Mouse (Mus musculus): ENCODE results near the gene Sf3b6. TPM values are rescaled to one million over a fixed set of nuclear protein-coding genes. Genes with fewer than 3 reads are reported as not detected.

The Sf3b6 gene
- total RNA-seq, 2 experiments from 2014 or later = 89.4 to 91.4 TPM

GRCm38 (mm10) chr12:4843741-4844140 is 26.4 kb downstream of the Sf3b6 start:
- peak overlapping the region; percentile 61 for H3K4me3 ChIP-seq
- DNase-seq (ENCODE audit: low spot score in 2 of 2) = no peak
- peak overlapping the region; percentile 43 for H3K27ac ChIP-seq
- TF ChIP-seq CTCF (conservative IDR thresholded peaks at IDR 0.05) = no peak

DNA sequence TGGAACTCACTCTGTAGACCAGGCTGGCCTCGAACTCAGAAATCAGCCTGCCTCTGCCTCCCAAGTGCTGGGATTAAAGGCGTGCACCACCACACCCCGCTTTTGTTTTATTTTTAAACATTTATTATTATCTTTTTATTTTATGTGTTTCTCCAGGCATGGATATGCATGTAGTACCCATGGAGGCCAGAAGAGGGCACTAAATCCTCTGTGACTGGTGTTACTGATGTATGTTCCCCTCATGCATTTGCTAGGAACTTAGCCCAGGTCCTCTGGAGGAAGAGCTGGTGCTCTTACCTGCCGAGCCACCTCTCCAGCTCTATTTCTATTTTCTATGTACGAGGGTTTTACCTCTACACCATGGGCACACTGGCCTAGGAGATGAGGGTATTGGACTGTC is 38.8 kb downstream of the Sf3b6 start:
- peak; percentile 68 for TF ChIP-seq CTCF (conservative IDR thresholded peaks at IDR 0.05)
- DNase-seq (ENCODE audit: low spot score in 2 of 2) = no peak
- Histone ChIP-seq H3K4me3 (no peak overlapping the region), H3K27ac (no peak overlapping the region)

DNA sequence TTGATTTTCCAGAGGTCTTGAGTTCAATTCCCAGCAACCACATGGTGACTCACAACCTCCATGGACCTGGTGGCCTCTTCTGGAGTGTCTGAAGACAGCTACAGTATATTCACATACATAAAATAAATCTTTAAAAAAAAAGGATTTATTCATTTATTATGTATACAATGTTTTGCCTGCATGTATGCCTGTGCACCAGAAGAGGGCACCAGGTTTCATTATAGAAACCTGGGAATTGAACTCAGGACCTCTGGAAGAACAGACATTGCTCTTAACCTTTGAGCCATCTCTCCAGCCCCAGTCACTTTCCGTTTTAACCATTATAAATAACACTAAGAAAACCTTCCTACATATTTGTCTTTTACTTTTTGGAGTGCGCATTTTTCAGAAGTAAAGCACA is 39.5 kb downstream of the Sf3b6 start:
- TF ChIP-seq CTCF (conservative IDR thresholded peaks at IDR 0.05) = peak; percentile 65
- Histone ChIP-seq H3K4me3 (no peak overlapping the region), H3K27ac (no peak overlapping the region)
- DNase-seq (ENCODE audit: low spot score in 2 of 2) = no peak

DNA sequence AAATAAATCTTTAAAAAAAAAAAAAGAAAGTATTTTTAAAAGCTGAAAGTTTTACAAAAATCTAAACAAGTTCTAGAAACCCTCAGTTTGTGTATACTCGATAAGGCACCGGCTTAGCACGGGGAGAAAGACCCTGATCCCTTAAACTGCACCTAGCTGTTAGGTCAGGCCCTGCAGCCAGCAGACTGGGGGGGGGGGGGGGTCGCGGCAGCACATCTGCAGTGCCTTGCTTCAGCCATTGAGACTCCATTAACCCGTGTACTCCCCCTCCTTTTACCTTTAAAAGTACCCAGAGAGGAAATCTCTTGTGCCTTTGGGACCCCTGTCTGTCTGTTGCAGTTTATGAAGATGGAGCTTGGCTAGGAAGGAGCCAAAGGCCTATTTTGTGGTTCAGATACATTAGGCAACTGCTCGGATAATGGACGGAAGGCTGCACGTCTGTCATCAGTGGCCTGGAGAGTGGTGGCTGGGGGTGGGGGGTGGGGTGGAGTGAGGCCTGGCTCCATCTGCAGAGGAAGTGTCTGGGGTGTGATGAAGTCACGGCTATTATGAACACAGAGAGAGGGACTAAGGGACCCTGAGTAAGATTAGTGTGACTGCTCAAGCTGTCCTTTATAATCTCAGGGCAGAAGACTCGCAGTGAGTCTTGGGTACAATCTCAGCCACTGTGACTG is 42.0 kb downstream of the Sf3b6 start:
- no peak for DNase-seq (ENCODE audit: low spot score in 2 of 2)
- no peak for TF ChIP-seq CTCF (conservative IDR thresholded peaks at IDR 0.05)
- H3K27ac ChIP-seq = no peak overlapping the region
- no peak overlapping the region for H3K4me3 ChIP-seq

DNA sequence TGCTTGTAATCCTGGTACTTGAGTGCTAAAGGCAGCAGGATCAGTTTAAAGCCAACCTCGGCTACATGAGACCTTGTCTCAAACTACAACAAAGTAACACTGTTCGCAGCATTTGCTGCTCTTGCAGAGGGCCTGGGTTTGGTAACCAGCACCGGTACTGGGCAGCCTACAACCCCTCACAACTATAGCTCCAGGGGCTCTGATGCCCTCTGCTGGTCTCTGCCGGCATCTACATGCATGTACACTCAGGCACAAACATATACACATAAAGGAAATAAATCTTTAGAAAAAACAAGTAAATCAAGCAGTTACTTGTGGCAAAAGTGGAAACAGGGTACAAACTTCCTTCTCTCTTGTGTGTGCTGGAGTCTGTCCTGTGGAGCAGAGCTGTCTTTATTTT is 45.3 kb downstream of the Sf3b6 start:
- no peak for DNase-seq (ENCODE audit: low spot score in 2 of 2)
- H3K27ac ChIP-seq = no peak overlapping the region
- no peak overlapping the region for H3K4me3 ChIP-seq
- TF ChIP-seq CTCF (conservative IDR thresholded peaks at IDR 0.05) = peak; percentile 57

GRCm38 (mm10) chr12:4863654-4864337 is 46.5 kb downstream of the Sf3b6 start:
- Histone ChIP-seq H3K4me3 (no peak overlapping the region), H3K27ac (peak overlapping the region; percentile 46; the same call in 1 of the 2 replicates)
- DNase-seq (ENCODE audit: low spot score in 2 of 2) = no peak
- no peak for TF ChIP-seq CTCF (conservative IDR thresholded peaks at IDR 0.05)

DNA sequence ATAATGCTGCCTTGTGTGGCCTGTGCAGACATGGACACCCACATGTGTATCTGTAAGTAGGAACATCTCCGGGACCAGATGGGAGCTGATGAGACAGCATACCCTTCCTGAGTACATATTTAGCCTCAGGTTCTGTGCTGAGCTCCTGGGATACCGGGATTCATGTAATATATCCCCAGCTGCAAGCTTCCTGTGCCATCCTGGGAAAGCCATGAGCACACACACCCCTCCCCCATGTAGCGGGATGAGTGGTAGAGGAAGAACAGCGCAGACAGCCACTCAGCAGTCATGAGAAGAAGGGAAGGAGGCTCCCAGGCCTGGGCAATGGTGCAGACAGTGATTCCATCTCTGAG is 47.0 kb downstream of the Sf3b6 start:
- peak; percentile 56 to 58 for DNase-seq (ENCODE audit: low spot score in 2 of 2)
- Histone ChIP-seq H3K4me3 (no peak overlapping the region), H3K27ac (peak overlapping the region; percentile 51; the same call in 1 of the 2 replicates)
- no peak for TF ChIP-seq CTCF (conservative IDR thresholded peaks at IDR 0.05)

- H3K4me3 ChIP-seq = no peak overlapping the region
- DNase-seq (ENCODE audit: low spot score in 2 of 2) = no peak
- H3K27ac ChIP-seq = no peak overlapping the region
- TF ChIP-seq CTCF (conservative IDR thresholded peaks at IDR 0.05) = no peak
Measured at GRCm38 (mm10) chr12:4868924-4869323, 51.6 kb downstream of the Sf3b6 start.

DNA sequence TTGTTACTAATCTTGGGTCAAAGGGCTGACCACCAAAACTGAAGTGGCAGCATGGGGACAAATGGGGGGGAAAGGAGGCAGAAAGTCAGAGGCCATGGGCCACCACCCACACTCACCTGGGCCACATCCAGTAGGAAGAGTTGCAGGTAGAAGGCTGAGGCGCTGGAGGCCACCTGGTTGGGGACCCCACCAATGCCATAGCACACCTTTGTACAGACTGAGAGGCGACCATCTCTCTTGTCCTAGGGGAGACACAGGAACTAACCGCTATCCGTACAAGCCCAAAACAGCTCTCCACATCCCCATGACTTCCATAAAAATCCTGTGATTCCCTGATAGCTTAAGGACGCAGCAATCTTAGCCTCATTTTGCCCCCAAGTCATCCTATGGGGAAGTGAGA is 53.9 kb downstream of the Sf3b6 start:
- Histone ChIP-seq H3K27ac (no peak overlapping the region), H3K4me3 (no peak overlapping the region)
- DNase-seq (ENCODE audit: low spot score in 2 of 2) = no peak
- TF ChIP-seq CTCF (conservative IDR thresholded peaks at IDR 0.05) = no peak

- no peak overlapping the region for H3K4me3 ChIP-seq
- TF ChIP-seq CTCF (conservative IDR thresholded peaks at IDR 0.05) = no peak; the same call in 1 of the 2 replicates
- no peak overlapping the region for H3K27ac ChIP-seq
- DNase-seq (ENCODE audit: low spot score in 2 of 2) = no peak
Measured at GRCm38 (mm10) chr12:4872273-4872672, 54.9 kb downstream of the Sf3b6 start.

GRCm38 (mm10) chr12:4872983-4873477 is 55.7 kb downstream of the Sf3b6 start:
- no peak for DNase-seq (ENCODE audit: low spot score in 2 of 2)
- TF ChIP-seq CTCF (conservative IDR thresholded peaks at IDR 0.05) = no peak
- no peak overlapping the region for H3K4me3 ChIP-seq
- no peak overlapping the region for H3K27ac ChIP-seq

- no peak for TF ChIP-seq CTCF (conservative IDR thresholded peaks at IDR 0.05)
- H3K27ac ChIP-seq = no peak overlapping the region
- H3K4me3 ChIP-seq = no peak overlapping the region
- no peak for DNase-seq (ENCODE audit: low spot score in 2 of 2)
Measured at GRCm38 (mm10) chr12:4873531-4873930, 56.2 kb downstream of the Sf3b6 start.

GRCm38 (mm10) chr12:4874161-4874927 is 57.0 kb downstream of the Sf3b6 start, which contains the start of gene Mfsd2b:
TSS of gene Mfsd2b (minus strand) at chr12:4874359.
- H3K4me3 ChIP-seq = peak within 1 kb of the TSS; percentile 42
- TF ChIP-seq CTCF (conservative IDR thresholded peaks at IDR 0.05) = no peak

More at GRCm38 (mm10) chr12:4874161-4874927, 57.0 kb downstream of the Sf3b6 start, which contains the start of gene Mfsd2b:
- H3K27ac ChIP-seq = no peak within 1 kb of the TSS
- DNase-seq (ENCODE audit: low spot score in 2 of 2) = peak in 1 of 2 experiments; percentile 38

Data from layer of hippocampus, adult 2 months (tissue).